Mouse (Mus musculus) adrenal gland, adult 8-10 months (tissue): ENCODE measurements at regions not wholly inside any gene's neighbourhood (a gene's known extent, or its start where the extent isn't known, plus 50 kb on each side); places are given as distances from the start of the nearest gene placed in this dataset.

Source experiments
- DNase-seq: peaks from one replicate; pipeline ENCODE4 v3.0.0; 2022

- no peak for DNase-seq
Measured at GRCm38 (mm10) chr2:106547117-106547516, 146.0 kb upstream of the Mpped2 start.

GRCm38 (mm10) chr2:106553666-106554065, 139.4 kb upstream of the Mpped2 start:
- DNase-seq = no peak

- DNase-seq = no peak
Measured at GRCm38 (mm10) chr2:106561571-106562090, 131.4 kb upstream of the Mpped2 start.

GRCm38 (mm10) chr2:106570226-106570625, 122.8 kb upstream of the Mpped2 start:
- no peak for DNase-seq

- no peak for DNase-seq
Measured at GRCm38 (mm10) chr2:106571346-106571745, 121.7 kb upstream of the Mpped2 start.

GRCm38 (mm10) chr2:106571913-106572312, 121.2 kb upstream of the Mpped2 start:
- peak; percentile 72 for DNase-seq

GRCm38 (mm10) chr2:106576746-106577323, 116.2 kb upstream of the Mpped2 start:
- DNase-seq = peak; percentile 65

GRCm38 (mm10) chr2:106578062-106578461, 115.0 kb upstream of the Mpped2 start:
- no peak for DNase-seq

- DNase-seq = peak; percentile 32
Measured at GRCm38 (mm10) chr2:106580663-106581062, 112.4 kb upstream of the Mpped2 start.

GRCm38 (mm10) chr2:106621251-106621650, 71.8 kb upstream of the Mpped2 start:
- DNase-seq = no peak

- no peak for DNase-seq
Measured at GRCm38 (mm10) chr2:106622326-106622725, 70.7 kb upstream of the Mpped2 start.

GRCm38 (mm10) chr2:106623680-106624079, 69.4 kb upstream of the Mpped2 start:
- no peak for DNase-seq

GRCm38 (mm10) chr2:106631986-106632385, 61.1 kb upstream of the Mpped2 start:
- DNase-seq = no peak
